Mouse (Mus musculus): ENCODE results near the gene Agbl3.

The Agbl3 gene

GRCm38 (mm10) chr6:34796881-34797280 lies 16.6 kb downstream of the Agbl3 start:
- no peak for DNase-seq (ENCODE audit: extremely low spot score, low read depth, low spot score)

DNA sequence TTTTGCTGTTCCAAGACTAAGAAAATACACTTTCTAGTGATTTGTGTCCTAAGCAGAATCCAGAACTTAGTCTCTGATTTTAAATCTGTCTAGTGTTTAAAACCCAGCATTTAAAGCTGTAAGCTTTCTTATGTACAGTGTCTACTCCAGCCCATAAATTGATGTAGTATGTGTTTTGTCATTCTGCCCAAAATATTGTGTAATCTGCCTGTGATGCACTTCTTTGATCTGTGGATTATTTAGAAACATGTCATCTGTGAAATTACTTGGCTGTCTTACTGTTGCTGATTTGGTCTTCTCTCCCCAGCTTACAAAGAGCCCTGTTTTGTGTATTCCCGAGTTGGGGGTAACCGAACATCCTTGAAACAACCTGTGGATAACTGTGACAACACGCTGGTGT lies 17.7 kb downstream of the Agbl3 start:
- DNase-seq (ENCODE audit: extremely low spot score, low read depth, low spot score): no peak

DNA sequence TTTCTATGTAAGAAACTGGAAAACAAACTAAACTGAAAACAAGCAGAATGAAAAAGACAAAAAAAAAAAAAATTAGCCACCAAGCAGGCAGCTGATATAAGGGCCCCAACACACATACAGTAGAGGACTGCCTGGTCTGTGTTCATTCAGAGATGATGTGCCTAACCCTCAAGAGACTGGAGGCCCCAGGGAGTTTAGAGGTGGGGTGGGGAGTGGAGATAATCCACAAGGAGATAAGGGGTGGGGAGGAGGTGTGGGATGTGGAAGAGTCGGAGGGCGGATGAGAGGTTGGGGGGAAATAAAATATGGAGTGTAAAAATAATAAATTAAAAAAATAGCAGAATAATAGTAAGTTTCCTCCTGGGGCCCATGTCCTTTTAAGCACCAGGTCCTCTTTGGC lies 25.4 kb downstream of the Agbl3 start:
- DNase-seq (ENCODE audit: extremely low spot score, low read depth, low spot score): no peak

DNA sequence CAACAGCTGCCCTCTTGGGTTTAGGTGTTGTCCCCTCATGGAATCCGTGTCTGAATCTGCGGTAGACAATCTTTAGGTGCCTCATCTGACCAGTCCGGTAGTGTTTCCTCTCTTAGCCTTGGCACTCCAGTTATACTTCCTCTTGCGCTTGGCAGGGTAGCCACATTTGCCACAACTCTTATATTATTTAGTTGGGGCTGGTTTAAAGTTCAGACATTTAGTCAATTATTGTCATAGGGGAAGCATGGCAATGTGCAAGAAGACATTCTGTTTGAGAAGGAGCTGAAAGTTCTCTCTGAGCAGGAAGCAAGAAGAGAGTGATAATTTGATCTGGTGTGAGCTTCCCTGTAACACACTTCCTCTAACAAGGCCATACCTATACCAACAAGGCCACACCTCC lies 30.4 kb downstream of the Agbl3 start:
- no peak for DNase-seq (ENCODE audit: extremely low spot score, low read depth, low spot score)

DNA sequence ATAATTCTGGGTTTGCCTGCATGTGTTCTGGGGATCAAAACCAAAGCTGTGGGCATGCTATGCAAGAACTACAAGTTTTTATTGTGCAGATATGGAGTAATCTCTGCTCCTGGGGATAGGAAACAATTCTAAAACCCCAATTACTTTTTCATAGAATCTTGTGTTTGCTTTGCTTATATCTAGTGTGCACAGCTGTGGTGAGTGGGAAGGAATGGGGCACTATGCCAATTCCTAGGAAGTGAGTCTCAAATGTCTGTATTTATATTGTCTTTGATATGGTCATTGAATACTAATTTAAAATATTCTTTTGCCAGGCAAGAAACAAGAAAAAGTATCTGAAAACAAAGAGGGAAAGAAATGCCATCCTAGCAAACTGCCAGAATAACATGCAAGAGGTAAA lies 44.2 kb downstream of the Agbl3 start:
- DNase-seq (ENCODE audit: extremely low spot score, low read depth, low spot score): no peak

GRCm38 (mm10) chr6:34832352-34832751 lies 52.1 kb downstream of the Agbl3 start:
- no peak for DNase-seq (ENCODE audit: extremely low spot score, low read depth, low spot score)

DNA sequence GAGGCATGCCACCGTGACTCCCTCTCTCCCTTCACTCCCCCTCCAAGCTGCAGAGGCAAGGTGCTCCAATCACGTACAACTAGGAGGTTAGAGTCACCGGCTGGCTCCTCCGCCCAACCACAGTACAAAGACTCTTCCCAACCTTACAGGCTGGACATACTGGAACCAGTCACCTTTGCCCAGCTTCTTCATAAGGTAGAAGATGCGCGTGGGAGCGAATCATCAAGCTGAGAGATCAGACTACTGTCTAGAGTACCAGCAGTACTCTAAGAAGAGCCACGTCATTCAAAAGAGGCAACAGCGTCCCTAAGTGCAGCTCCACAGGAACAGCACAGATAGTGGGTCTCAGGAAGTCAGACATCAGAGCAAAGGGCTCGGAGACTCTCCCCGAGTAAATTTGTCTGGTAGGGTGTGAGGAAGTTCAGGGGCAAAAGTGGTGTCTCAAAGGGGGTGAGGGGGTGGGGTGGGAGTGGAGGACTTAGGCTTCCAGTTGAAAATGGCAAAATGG lies 81.4 kb downstream of the Agbl3 start:
- no peak for DNase-seq (ENCODE audit: extremely low spot score, low read depth, low spot score)

GRCm38 (mm10) chr6:34862381-34862780 lies 82.1 kb downstream of the Agbl3 start:
- no peak for DNase-seq (ENCODE audit: extremely low spot score, low read depth, low spot score)

DNA sequence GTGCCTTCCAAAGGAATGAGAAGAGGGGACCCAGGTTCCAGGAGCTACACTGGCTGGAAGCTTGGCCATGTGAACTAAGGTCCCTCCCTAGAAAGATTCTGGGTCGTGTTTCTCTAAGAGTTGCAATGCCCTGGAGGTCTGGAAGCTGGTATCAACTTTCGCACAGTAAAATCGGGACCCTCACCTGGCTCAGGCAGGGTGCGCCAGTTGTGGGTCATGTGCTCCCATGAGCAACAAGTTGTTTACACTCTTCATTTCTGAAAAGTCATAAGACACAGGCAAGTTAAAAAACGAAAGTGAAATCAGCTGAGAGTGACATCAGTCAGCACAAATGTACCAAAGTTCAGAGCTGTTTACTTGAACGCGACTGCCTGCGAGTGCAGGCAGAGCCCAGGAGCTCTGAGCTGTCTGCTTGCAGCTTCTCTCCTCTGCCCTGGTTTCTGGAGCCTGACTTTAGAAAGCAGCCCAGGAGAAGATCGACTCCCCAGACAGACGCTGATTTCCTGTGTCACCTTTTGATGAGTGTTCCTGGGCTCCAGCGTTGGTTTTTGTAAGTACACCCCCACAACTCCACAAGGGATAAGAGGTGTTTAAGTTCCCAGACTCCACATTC lies 82.7 kb downstream of the Agbl3 start, which contains the start of gene Tmem140:
Gene Tmem140, plus strand, starts transcription at position 356 of the 613 bp plus-strand sequence.
- no peak for DNase-seq (ENCODE audit: extremely low spot score, low read depth, low spot score)

DNA sequence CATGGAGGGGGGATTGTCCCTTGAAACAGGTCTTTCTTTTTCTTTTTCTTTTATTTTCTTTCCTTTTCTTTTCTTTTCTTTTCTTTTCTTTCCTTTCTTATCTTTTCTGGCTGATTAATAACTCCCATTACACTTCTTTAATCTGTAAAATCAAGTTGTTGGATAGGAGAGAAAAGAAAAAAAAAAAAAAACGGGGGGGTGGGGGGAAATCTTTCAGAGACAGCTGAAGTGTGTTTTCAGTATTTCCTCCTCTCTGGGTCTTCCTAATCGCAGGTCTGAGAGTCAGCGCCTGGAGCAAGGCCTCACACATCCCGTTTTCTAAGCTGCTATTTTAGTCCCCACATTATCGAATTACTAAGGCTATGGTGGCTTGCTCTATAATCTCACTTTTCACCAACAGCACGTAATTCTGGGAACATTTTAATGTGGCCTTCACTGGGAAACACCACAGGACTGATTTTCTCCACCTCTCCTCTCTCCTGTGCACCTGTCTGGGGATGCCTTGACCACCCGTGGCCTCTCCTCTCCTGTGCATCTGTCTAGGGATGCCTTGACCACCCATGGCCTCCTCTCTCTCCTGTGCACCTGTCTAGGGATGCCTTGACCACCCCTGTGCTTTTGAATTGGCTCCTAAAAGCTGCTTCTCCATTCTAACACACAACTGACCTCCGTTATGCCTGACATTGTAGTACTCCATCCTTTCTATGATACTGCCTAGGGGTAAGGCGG lies 83.7 kb downstream of the Agbl3 start:
- DNase-seq (ENCODE audit: extremely low spot score, low read depth, low spot score): no peak

- DNase-seq (ENCODE audit: extremely low spot score, low read depth, low spot score): no peak
These were observed 85.0 kb downstream of the Agbl3 start for GRCm38 (mm10) chr6:34865213-34865612.

GRCm38 (mm10) chr6:34865711-34866593 lies 85.7 kb downstream of the Agbl3 start:
- no peak for DNase-seq (ENCODE audit: extremely low spot score, low read depth, low spot score)

GRCm38 (mm10) chr6:34866786-34867185 lies 86.6 kb downstream of the Agbl3 start:
- no peak for DNase-seq (ENCODE audit: extremely low spot score, low read depth, low spot score)

- DNase-seq (ENCODE audit: extremely low spot score, low read depth, low spot score): no peak
These were observed 87.2 kb downstream of the Agbl3 start for GRCm38 (mm10) chr6:34867301-34867994.

DNA sequence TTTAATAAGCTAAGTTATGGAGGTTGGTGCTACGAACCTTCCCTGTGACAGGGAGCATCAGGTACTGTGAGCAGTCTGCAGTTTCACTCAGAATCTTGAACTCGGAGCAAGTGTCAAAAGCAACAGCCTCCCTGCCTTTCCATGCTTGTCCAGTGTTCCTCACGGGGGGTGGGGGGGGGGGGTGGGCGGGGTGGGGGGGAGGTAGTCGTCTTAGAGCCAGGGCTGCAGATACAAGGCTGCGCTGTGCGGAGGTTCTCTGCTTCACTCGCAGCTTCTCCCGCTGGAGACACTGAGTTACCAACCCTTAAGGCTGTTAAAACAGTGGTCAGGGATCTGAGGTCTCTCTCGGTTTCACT lies 87.7 kb downstream of the Agbl3 start:
- no peak for DNase-seq (ENCODE audit: extremely low spot score, low read depth, low spot score)

DNA sequence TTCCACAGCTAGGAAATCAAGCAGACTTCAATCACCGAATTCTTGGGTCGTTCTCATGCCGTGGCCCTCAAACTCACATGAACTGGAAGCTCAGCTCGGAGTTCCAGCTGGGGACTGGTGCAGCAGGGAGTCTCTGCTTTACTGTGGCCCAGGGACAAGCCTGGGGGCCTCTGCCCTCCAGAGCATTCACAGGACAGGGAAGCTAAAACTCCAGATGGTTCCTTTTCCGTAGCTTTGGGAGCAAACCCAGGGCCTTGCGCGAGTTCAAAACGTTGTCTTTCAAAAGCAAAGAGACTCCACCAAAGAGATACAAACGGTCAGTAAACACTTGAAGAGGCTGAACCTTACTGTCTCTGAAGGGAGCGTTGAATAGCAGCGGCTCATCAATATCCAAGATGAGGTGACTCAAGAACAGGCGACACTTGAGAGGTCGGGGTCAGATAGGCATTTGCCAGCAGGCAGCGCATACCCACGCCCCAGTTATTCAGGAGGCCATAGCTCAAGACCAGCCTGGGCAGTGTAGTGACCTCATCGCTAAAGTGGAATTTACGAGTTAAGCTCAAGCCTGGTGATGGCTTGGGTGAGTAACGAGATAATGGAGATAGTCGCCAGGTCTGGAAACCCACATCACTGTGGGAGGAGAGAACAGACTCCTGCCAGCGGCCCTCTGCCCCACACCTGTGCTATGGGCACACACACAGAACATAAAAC lies 88.4 kb downstream of the Agbl3 start:
- no peak for DNase-seq (ENCODE audit: extremely low spot score, low read depth, low spot score)

GRCm38 (mm10) chr6:34869225-34869915 lies 89.1 kb downstream of the Agbl3 start:
- DNase-seq (ENCODE audit: extremely low spot score, low read depth, low spot score): no peak

DNA sequence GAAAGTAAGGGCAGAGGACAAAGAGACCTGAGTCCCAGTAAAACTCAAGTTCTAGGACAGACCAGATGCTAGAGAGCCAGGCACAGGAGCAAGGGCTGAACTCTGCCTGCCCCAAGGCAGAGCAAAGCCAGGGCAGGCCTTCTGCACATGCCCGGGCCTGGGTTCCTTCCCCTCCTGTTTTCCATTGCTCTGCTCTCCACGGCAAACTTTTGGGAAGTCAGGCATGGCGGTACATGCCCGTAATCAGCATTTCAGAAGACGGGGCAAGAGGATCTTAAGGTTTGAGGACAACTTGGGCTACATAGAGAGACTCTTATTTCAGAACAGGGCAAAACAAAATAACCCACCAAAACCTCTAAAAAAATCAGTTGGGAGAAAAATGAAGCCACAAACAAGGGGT lies 89.9 kb downstream of the Agbl3 start:
- DNase-seq (ENCODE audit: extremely low spot score, low read depth, low spot score): no peak

- DNase-seq (ENCODE audit: extremely low spot score, low read depth, low spot score): no peak
These were observed 90.5 kb downstream of the Agbl3 start for GRCm38 (mm10) chr6:34870724-34871123.

GRCm38 (mm10) chr6:34871929-34872328 lies 91.7 kb downstream of the Agbl3 start:
- no peak for DNase-seq (ENCODE audit: extremely low spot score, low read depth, low spot score)
